Mouse (Mus musculus) stomach, embryonic 14.5 days (tissue): ENCODE measurements around the gene Cfap20. TPM values are rescaled to one million over a fixed set of nuclear protein-coding genes. Genes with fewer than 3 reads are reported as not detected.

Experiments
- ATAC-seq: fragments of 200-750 bp; cut with Nextera tagmentation; 2 replicates; pipeline ENCODE4 v1.8.0; 2017; ENCODE audit warnings: low read depth, moderate TSS enrichment; ENCODE audit not compliant: insufficient number of reproducible peaks, insufficient read depth, low FRiP score
- H3K27ac ChIP-seq: fragments of 300-500 bp; sonication (generic); 2 replicates; pipeline ENCODE4 v1.5.1; 2014; ENCODE audit warnings: mild to moderate bottlenecking, low read length, moderate library complexity, mixed read lengths
- H3K27me3 ChIP-seq: fragments of 300-500 bp; sonication (generic); 2 replicates; pipeline ENCODE4 v1.6.1; 2014; ENCODE audit warnings: low read length, control low read depth, mixed read lengths; ENCODE audit not compliant: control insufficient read depth, insufficient read depth
- H3K36me3 ChIP-seq: fragments of 300-500 bp; sonication (generic); 2 replicates; pipeline ENCODE4 v1.6.1; 2014; ENCODE audit warnings: mild to moderate bottlenecking, control low read depth, low read length, moderate library complexity, mixed read lengths; ENCODE audit not compliant: control insufficient read depth, insufficient read depth
- H3K4me1 ChIP-seq: fragments of 300-500 bp; sonication (generic); 2 replicates; pipeline ENCODE4 v1.6.1; 2014; ENCODE audit warnings: low read length, control low read depth, mixed read lengths; ENCODE audit not compliant: control insufficient read depth, insufficient read depth
- H3K4me2 ChIP-seq: fragments of 300-500 bp; sonication (generic); replicated peaks from 2 replicates; pipeline ENCODE4 v1.6.1; 2014; ENCODE audit warnings: low read depth, low read length, control low read depth
- H3K4me3 ChIP-seq: fragments of 300-500 bp; sonication (generic); 2 replicates; pipeline ENCODE4 v1.5.1; 2014; ENCODE audit warnings: low read depth, low read length, control low read depth
- H3K9ac ChIP-seq: fragments of 300-500 bp; sonication (generic); replicated peaks from 2 replicates; pipeline ENCODE4 v1.6.1; 2014; ENCODE audit warnings: low read depth, mild to moderate bottlenecking, control low read depth, low read length, moderate library complexity, mixed read lengths
- H3K9me3 ChIP-seq: fragments of 300-500 bp; sonication (generic); 2 replicates; pipeline ENCODE4 v1.6.1; 2016; ENCODE audit warnings: low read depth, low read length, control low read depth; ENCODE audit not compliant: control insufficient read depth
- WGBS: fragments of 180-500 bp; shearing (Covaris S2); extraction: QIAGEN DNeasy Blood & Tissue Kit; methylation state at CpG from one replicate; pipeline ENCODE4 v1.1.7; 2014; 5-methylcytosine and 5-hydroxymethylcytosine counted together
- polyA plus RNA-seq: library from polyadenylated mRNA; unstranded; fragments of >200 nt; fragmentation: Nextera tagmentation; extraction: Ambion mirVana; gene quantifications from 2 replicates; pipeline ENCODE4 v1.2.1, GENCODE M21; 2014

Gene Cfap20
- polyA plus RNA-seq, 1 experiment from 2014 or later = 181 TPM

- Histone ChIP-seq H3K9ac (no peak overlapping the region), H3K36me3 (no peaks in the 10 kb centered on the region), H3K27me3 (no peaks in the 10 kb centered on the region), H3K4me3 (no peak overlapping the region), H3K27ac (no peak overlapping the region), H3K4me2 (no peak overlapping the region), H3K4me1 (peaks cover 4% of the 10 kb centered on the region; the same call in 1 of the 2 replicates), H3K9me3 (no peaks in the 10 kb centered on the region)
- no peak for ATAC-seq
- WGBS = 69% methylated on average over 7 of the region's 7 CpGs
These were observed 33.6 kb downstream of the Cfap20 start for GRCm38 (mm10) chr8:95401091-95401490.

- no peak for ATAC-seq
- WGBS = 77% methylated on average over 9 of the region's 9 CpGs
These were observed 35.5 kb downstream of the Cfap20 start for GRCm38 (mm10) chr8:95399131-95399530.

DNA sequence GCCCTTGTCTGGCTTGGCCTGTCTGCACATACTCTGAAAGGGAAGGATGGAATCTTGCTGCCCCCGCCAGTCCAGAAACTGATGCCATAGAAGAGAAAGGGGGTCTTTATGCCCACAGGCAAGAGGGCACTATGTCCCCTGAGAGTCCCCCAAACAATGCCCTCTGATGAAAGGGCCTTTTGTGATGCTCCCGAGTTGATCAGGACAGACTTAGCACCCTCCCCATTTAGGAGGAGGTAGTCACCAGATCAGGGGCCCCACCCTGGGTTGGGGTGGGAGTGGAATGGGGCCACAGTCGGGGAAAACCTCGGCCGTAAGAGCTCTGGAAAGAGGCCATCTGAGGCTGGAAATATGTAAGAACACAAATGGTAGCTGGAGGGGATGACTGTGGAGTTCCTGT is 37.5 kb downstream of the Cfap20 start:
- Histone ChIP-seq H3K4me2 (no peak overlapping the region), H3K4me3 (no peak overlapping the region), H3K27me3 (no peaks in the 10 kb centered on the region), H3K27ac (peak overlapping the region; percentile 30; the same call in 1 of the 2 replicates), H3K9ac (no peak overlapping the region), H3K4me1 (peaks cover 14% of the 10 kb centered on the region), H3K9me3 (no peaks in the 10 kb centered on the region), H3K36me3 (no peaks in the 10 kb centered on the region)
- ATAC-seq = no peak
- 57% methylated on average over 5 of the region's 5 CpGs for WGBS

More at GRCm38 (mm10) chr8:95399131-95399530, 35.5 kb downstream of the Cfap20 start:
- Histone ChIP-seq H3K4me3 (no peak overlapping the region), H3K4me1 (peaks cover 14% of the 10 kb centered on the region), H3K9ac (no peak overlapping the region), H3K27ac (no peak overlapping the region), H3K27me3 (no peaks in the 10 kb centered on the region), H3K4me2 (no peak overlapping the region), H3K36me3 (no peaks in the 10 kb centered on the region), H3K9me3 (no peaks in the 10 kb centered on the region)

DNA sequence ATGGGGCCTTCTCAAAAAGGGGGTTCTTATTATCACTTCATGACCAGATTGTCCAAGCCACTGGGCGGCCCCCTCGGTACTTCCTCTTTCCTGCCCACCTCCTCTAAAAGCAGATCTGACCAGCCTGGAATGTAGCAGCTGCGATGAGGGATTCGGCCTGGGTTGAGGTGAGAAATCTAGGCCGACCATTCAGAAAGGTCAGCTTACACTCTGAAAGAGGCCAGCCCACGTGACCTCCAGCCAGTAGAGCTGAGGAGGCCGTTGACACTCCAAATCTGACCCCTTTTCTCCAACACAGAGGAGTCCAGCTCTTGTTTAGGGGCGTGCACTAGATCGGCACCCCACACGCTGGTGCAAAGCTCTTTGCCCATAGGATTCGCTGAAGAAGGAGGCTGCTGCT is 37.9 kb downstream of the Cfap20 start:
- ATAC-seq = no peak

DNA sequence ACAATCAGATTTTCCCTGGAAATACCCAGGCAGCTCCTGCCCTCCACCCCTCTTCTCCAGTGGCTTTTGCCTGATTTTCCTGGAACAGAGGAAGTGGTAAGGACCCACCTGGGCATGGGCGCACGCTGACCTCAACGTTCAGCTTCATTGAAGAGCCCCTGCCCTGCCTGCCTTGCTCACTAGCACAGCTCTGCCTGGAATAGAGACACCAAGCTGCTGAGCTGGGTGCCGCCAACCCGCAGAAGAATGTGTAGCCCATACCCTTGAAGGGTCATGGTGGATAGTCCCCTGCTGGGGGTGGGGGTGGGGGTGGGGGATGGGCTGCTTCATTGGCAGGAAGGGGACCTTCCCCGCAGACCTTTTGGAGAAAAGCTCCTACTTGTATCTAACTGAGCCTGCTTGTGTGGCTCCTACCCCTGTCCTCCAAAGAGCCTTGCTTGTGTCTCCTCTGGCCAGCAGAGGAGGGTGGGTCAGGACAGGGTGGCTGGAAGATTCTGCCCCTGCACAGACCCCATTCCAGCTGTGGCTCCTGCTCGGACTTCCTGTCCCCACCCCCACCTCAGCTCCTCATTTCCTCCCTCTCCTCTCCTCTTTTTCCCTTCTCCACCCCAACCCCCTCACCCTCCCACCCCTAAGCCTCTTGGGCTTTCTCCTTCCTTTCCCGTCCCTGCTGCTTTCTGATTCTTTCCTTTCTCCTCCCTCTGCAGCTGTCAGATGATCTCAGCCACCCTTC is 39.3 kb downstream of the Cfap20 start:
- WGBS = 26% methylated on average over 8 of the region's 8 CpGs
- Histone ChIP-seq H3K4me3 (no peak overlapping the region), H3K9ac (no peak overlapping the region), H3K4me1 (peaks cover 14% of the 10 kb centered on the region), H3K36me3 (no peaks in the 10 kb centered on the region), H3K9me3 (no peaks in the 10 kb centered on the region), H3K27me3 (no peaks in the 10 kb centered on the region), H3K27ac (peak overlapping the region; percentile 55; the same call in 1 of the 2 replicates), H3K4me2 (no peak overlapping the region)
- ATAC-seq = no peak; the same call in 1 of the 2 replicates

More for the DNA sequence above, 37.9 kb downstream of the Cfap20 start:
- Histone ChIP-seq H3K27me3 (no peaks in the 10 kb centered on the region), H3K36me3 (no peaks in the 10 kb centered on the region), H3K4me1 (peaks cover 14% of the 10 kb centered on the region), H3K4me3 (no peak overlapping the region), H3K9me3 (no peaks in the 10 kb centered on the region), H3K4me2 (no peak overlapping the region), H3K27ac (peak overlapping the region; percentile 30; the same call in 1 of the 2 replicates), H3K9ac (no peak overlapping the region)
- 48% methylated on average over 11 of the region's 11 CpGs for WGBS

- peaks cover 14% of the 10 kb centered on the region for H3K4me1 ChIP-seq
- no peak overlapping the region for H3K4me2 ChIP-seq
- no peak overlapping the region; the same call in 1 of the 2 replicates for H3K27ac ChIP-seq
- H3K27me3 ChIP-seq = no peaks in the 10 kb centered on the region
- no peak overlapping the region for H3K4me3 ChIP-seq
- 81% methylated on average over 5 of the region's 5 CpGs for WGBS
- ATAC-seq = no peak
- no peaks in the 10 kb centered on the region for H3K36me3 ChIP-seq
- H3K9me3 ChIP-seq = no peaks in the 10 kb centered on the region
- no peak overlapping the region for H3K9ac ChIP-seq
These were observed 42.1 kb downstream of the Cfap20 start for GRCm38 (mm10) chr8:95392604-95393003.

DNA sequence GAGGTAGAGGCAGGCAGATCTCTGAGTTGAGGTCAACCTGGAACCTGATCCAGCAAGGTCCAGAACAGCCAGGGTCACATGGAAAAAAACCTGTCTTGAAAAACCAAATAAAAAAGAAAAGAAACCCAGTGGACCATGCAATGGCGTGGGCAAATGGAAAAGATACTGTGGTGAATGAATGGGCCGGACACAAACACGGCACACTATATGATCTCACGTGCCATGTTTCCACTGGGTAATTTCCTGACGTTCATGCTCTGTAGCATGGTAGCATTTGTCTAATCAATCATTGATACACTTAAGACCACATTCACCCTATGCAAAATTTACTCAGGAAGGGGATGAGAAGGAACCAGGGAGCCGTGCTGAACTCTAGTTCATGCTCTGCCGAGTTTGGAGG is 43.6 kb downstream of the Cfap20 start:
- ATAC-seq = no peak
- Histone ChIP-seq H3K4me1 (peaks cover 11% of the 10 kb centered on the region), H3K9me3 (no peaks in the 10 kb centered on the region), H3K27me3 (no peaks in the 10 kb centered on the region), H3K4me2 (no peak overlapping the region), H3K36me3 (no peaks in the 10 kb centered on the region), H3K27ac (no peak overlapping the region; the same call in 1 of the 2 replicates), H3K4me3 (no peak overlapping the region), H3K9ac (no peak overlapping the region)
- WGBS = 70% methylated on average over 7 of the region's 7 CpGs

- WGBS = 57% methylated on average over 4 of the region's 4 CpGs
- Histone ChIP-seq H3K36me3 (no peaks in the 10 kb centered on the region), H3K9me3 (no peaks in the 10 kb centered on the region), H3K4me1 (peaks cover 5% of the 10 kb centered on the region), H3K27me3 (no peaks in the 10 kb centered on the region), H3K27ac (no peak overlapping the region), H3K4me2 (no peak overlapping the region), H3K9ac (no peak overlapping the region), H3K4me3 (no peak overlapping the region)
- ATAC-seq = no peak
These were observed 44.4 kb downstream of the Cfap20 start for GRCm38 (mm10) chr8:95390312-95390711.
